Mouse (Mus musculus) forebrain, postnatal 0 days (tissue): ENCODE measurements around the gene Gucy2c. TPM values are rescaled to one million over a fixed set of nuclear protein-coding genes. Genes with fewer than 3 reads are reported as not detected.

ENCODE experiments used
- ATAC-seq: fragments of 200-750 bp; cut with Nextera tagmentation; 2 replicates; pipeline ENCODE4 v1.8.0; 2017; ENCODE audit warnings: mild to moderate bottlenecking, moderate library complexity
- DNase-seq: peaks from one replicate; pipeline ENCODE4 v3.0.0-alpha.2; 2015
- H3K27ac ChIP-seq: fragments of 300-500 bp; sonication (generic); 2 replicates; pipeline ENCODE4 v1.5.1; 2014; ENCODE audit warnings: low read depth, mild to moderate bottlenecking, antibody characterized with exemption, low read length, moderate library complexity, mixed read lengths
- H3K27me3 ChIP-seq: fragments of 300-500 bp; sonication (generic); 2 replicates; pipeline ENCODE4 v1.6.1; 2014; ENCODE audit warnings: mild to moderate bottlenecking, low read length, mixed read lengths; ENCODE audit not compliant: insufficient read depth
- H3K36me3 ChIP-seq: fragments of 300-500 bp; sonication (generic); 2 replicates; pipeline ENCODE4 v1.6.1; 2014; ENCODE audit warnings: mild to moderate bottlenecking, moderate library complexity; ENCODE audit not compliant: insufficient read depth
- H3K4me1 ChIP-seq: fragments of 300-500 bp; sonication (generic); 2 replicates; pipeline ENCODE4 v1.6.1; 2014; ENCODE audit warnings: antibody characterized with exemption; ENCODE audit not compliant: insufficient read depth
- H3K4me2 ChIP-seq: fragments of 300-500 bp; sonication (generic); 2 replicates; pipeline ENCODE4 v1.6.1; 2014; ENCODE audit warnings: low read depth, mild to moderate bottlenecking, moderate library complexity
- H3K4me3 ChIP-seq: fragments of 300-500 bp; sonication (generic); 2 replicates; pipeline ENCODE4 v1.5.1; 2014; ENCODE audit warnings: low read depth, low read length, mixed read lengths
- H3K9ac ChIP-seq: fragments of 300-500 bp; sonication (generic); 2 replicates; pipeline ENCODE4 v1.6.1; 2014; ENCODE audit warnings: mild to moderate bottlenecking
- H3K9me3 ChIP-seq: fragments of 300-500 bp; sonication (generic); 2 replicates; pipeline ENCODE4 v1.6.1; 2016; ENCODE audit warnings: low read length
- CTCF ChIP-seq: sonication (generic); IDR thresholded peaks from 2 replicates; pipeline ENCODE4 v1.5.1; 2016; ENCODE audit warnings: antibody characterized with exemption, control low read depth, low read depth
- WGBS: fragments of 180-500 bp; shearing (Covaris S2); extraction: QIAGEN DNeasy Blood & Tissue Kit; methylation state at CpG from one replicate; pipeline ENCODE4 v1.1.7; 2014; 5-methylcytosine and 5-hydroxymethylcytosine counted together
- polyA plus RNA-seq: library from polyadenylated mRNA; unstranded; fragments of >200 nt; fragmentation: Nextera tagmentation; extraction: Ambion mirVana; gene quantifications from 2 replicates; pipeline ENCODE4 v1.2.1, GENCODE M21; 2015
- total RNA-seq: library from RNA; depleted of rRNA; stranded (reverse); fragments of >200 nt; gene quantifications from 2 replicates; pipeline ENCODE4 v1.2.3, GENCODE M21; 2014

Gucy2c gene
- total and polyA plus RNA-seq, 2 experiments from 2014 or later: 0.42 to 0.67 TPM

- Histone ChIP-seq H3K9ac (no peak overlapping the region), H3K9me3 (no peaks in the 10 kb centered on the region), H3K4me3 (no peak overlapping the region), H3K4me2 (no peak overlapping the region), H3K27ac (no peak overlapping the region), H3K4me1 (no peaks in the 10 kb centered on the region), H3K36me3 (no peaks in the 10 kb centered on the region), H3K27me3 (no peaks in the 10 kb centered on the region)
- no peak for DNase-seq
- 78% methylated on average over 5 of the region's 5 CpGs for WGBS
- no peak for ATAC-seq
- no peak for TF ChIP-seq CTCF
Measured at GRCm38 (mm10) chr6:136690527-136690926, 91.0 kb downstream of the Gucy2c start.

- no peaks in the 10 kb centered on the region for H3K9me3 ChIP-seq
- no peak overlapping the region for H3K9ac ChIP-seq
- 82% methylated on average over 15 of the region's 15 CpGs for WGBS
- no peaks in the 10 kb centered on the region for H3K4me1 ChIP-seq
- H3K4me3 ChIP-seq: no peak overlapping the region
- no peaks in the 10 kb centered on the region for H3K36me3 ChIP-seq
- no peak overlapping the region for H3K27ac ChIP-seq
- no peak for TF ChIP-seq CTCF
- H3K27me3 ChIP-seq: no peaks in the 10 kb centered on the region
- no peak for ATAC-seq
- H3K4me2 ChIP-seq: no peak overlapping the region
- DNase-seq: no peak
Measured at GRCm38 (mm10) chr6:136689790-136690413, 91.7 kb downstream of the Gucy2c start.

- Histone ChIP-seq H3K36me3 (no peaks in the 10 kb centered on the region), H3K4me2 (no peak overlapping the region), H3K4me3 (no peak overlapping the region), H3K9me3 (no peaks in the 10 kb centered on the region), H3K4me1 (no peaks in the 10 kb centered on the region), H3K9ac (no peak overlapping the region), H3K27me3 (no peaks in the 10 kb centered on the region), H3K27ac (no peak overlapping the region)
- no peak for ATAC-seq
- WGBS: 84% methylated on average over 5 of the region's 5 CpGs
- DNase-seq: no peak
- TF ChIP-seq CTCF: no peak
Measured at GRCm38 (mm10) chr6:136685433-136685832, 96.1 kb downstream of the Gucy2c start.

GRCm38 (mm10) chr6:136683410-136684334, 97.9 kb downstream of the Gucy2c start:
- Histone ChIP-seq H3K4me1 (no peaks in the 10 kb centered on the region), H3K9ac (no peak overlapping the region), H3K27me3 (no peaks in the 10 kb centered on the region), H3K27ac (no peak overlapping the region), H3K4me3 (no peak overlapping the region), H3K9me3 (no peaks in the 10 kb centered on the region), H3K36me3 (no peaks in the 10 kb centered on the region), H3K4me2 (no peak overlapping the region)
- 90% methylated on average over 11 of the region's 11 CpGs for WGBS
- ATAC-seq (no peak), DNase-seq (no peak)
- no peak for TF ChIP-seq CTCF

GRCm38 (mm10) chr6:136679381-136679780, 102.2 kb downstream of the Gucy2c start:
- no peaks in the 10 kb centered on the region for H3K27me3 ChIP-seq
- DNase-seq: no peak
- ATAC-seq: no peak
- TF ChIP-seq CTCF: no peak
- no peaks in the 10 kb centered on the region for H3K4me1 ChIP-seq
- no peak overlapping the region for H3K4me2 ChIP-seq
- no peak overlapping the region for H3K9ac ChIP-seq
- WGBS: 25% methylated on average over 2 of the region's 2 CpGs
- H3K9me3 ChIP-seq: no peaks in the 10 kb centered on the region
- no peaks in the 10 kb centered on the region for H3K36me3 ChIP-seq
- H3K4me3 ChIP-seq: no peak overlapping the region
- no peak overlapping the region for H3K27ac ChIP-seq

- H3K27ac ChIP-seq: no peak overlapping the region
- no peaks in the 10 kb centered on the region for H3K4me1 ChIP-seq
- no peak overlapping the region for H3K4me3 ChIP-seq
- no peaks in the 10 kb centered on the region for H3K27me3 ChIP-seq
- no peak overlapping the region for H3K4me2 ChIP-seq
- DNase-seq (no peak), ATAC-seq (no peak)
- H3K9me3 ChIP-seq: no peaks in the 10 kb centered on the region
- H3K9ac ChIP-seq: no peak overlapping the region
- TF ChIP-seq CTCF: no peak
- H3K36me3 ChIP-seq: no peaks in the 10 kb centered on the region
- 92% methylated on average over 6 of the region's 6 CpGs for WGBS
Measured at GRCm38 (mm10) chr6:136674935-136675334, 106.6 kb downstream of the Gucy2c start.

GRCm38 (mm10) chr6:136672467-136672866, 109.1 kb downstream of the Gucy2c start:
- Histone ChIP-seq H3K9me3 (no peaks in the 10 kb centered on the region), H3K9ac (no peak overlapping the region), H3K4me1 (no peaks in the 10 kb centered on the region), H3K36me3 (no peaks in the 10 kb centered on the region), H3K27ac (no peak overlapping the region), H3K4me3 (no peak overlapping the region), H3K4me2 (no peak overlapping the region), H3K27me3 (no peaks in the 10 kb centered on the region)
- ATAC-seq: peak; percentile 45
- peak; percentile 47 for DNase-seq
- TF ChIP-seq CTCF: no peak
- 69% methylated on average over 7 of the region's 7 CpGs for WGBS
